Mouse (Mus musculus) ES-Bruce4 (cell line): Measurements from ENCODE around the gene Cpt2.

Source experiments
- CTCF ChIP-seq: IDR thresholded peaks from one replicate; pipeline ENCODE4 v1.8.1; 2011; ENCODE audit warnings: low read depth, low read length
- POLR2A ChIP-seq: IDR thresholded peaks from one replicate; pipeline ENCODE4 v1.8.1; 2011; ENCODE audit warnings: low read length; ENCODE audit not compliant: insufficient read depth

- TF ChIP-seq POLR2A = no peak
- TF ChIP-seq CTCF = no peak
Measured at GRCm38 (mm10) chr4:107967966-107968682, 44.7 kb upstream of the Cpt2 start, which contains the start of gene Slc1a7.
